Mouse (Mus musculus) frontal cortex, adult (tissue): ENCODE measurements around the gene Olfr293.

Experiments
- ATAC-seq: cut with Nextera tagmentation; 2 replicates; pipeline ENCODE4 v1.9.2; 2017; ENCODE audit warnings: mild to moderate bottlenecking, moderate library complexity, mixed read lengths; ENCODE audit not compliant: low TSS enrichment

The Olfr293 gene

DNA sequence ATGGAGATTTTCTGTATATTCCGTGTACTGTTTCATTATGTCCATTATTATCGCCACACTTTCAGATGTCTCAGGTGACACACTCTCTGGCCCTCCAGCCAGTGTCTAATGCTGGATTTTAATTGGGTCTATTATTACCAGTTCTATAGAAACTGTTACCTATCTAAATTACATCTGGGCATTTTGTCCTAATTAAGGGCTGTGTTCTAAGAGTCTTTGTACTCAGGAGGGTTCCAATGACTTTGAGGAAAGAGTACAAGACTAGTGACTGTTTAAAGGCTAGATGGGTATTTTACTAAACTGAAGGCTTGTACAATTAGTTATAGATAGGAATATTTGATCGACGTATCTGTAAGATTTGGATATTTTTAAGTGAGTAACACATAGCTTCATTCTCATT is at the start of gene Olfr293:
Olfr293 (plus strand) TSS at position 301 of the 400 bp plus-strand sequence.
- no peak for ATAC-seq

DNA sequence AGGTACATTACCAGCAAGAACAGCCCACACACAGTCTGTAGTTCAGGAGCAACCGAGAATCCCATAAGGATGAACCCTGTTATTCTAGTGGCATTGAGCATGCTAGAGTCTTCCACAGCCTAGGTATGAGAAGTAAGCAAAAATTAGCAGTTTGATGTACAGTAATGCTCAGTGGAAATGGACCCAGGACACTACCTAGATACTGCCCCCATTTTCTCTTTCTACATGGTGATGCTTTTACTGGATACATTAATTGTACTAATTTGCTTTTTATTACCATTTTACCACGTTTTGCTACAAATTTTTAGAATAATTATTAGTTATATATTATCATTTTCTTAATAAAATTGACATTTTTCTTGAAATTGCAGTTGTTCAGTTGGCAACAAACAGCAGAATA is 32.3 kb upstream of the Olfr293 start, which contains the start of gene Olfr294:
Olfr294 (minus strand) TSS at position 101 of the 400 bp plus-strand sequence.
- no peak for ATAC-seq

GRCm38 (mm10) chr7:86688030-86688429 is 39.2 kb downstream of the Olfr293 start, which contains the start of gene Olfr292:
Olfr292 (plus strand) TSS chr7:86688330.
- no peak for ATAC-seq
